1 mouse cellular context compared by ENCODE assay signal in genomic region chr1:170102814-170103213, GRCm38 (mm10). TPM values are rescaled to one million over a fixed set of nuclear protein-coding genes. Genes with fewer than 3 reads are reported as not detected.
"Had no signal": no experiment of that assay in that cellular context is flagged by ENCODE, and none has a peak within 500 bp of the region (broad histone marks: within the 10 kb centered on the region; RNA-seq: fewer than 3 reads in every experiment).

No protein-coding gene starts in this region.

RNA-seq across cellular contexts. Expression of gene Ddr2, which starts 7.7 kb away (rescaled TPM):
- total RNA-seq: neutrophil, adult 5-6 weeks had no signal
